Mouse (Mus musculus) G1E (cell line): Measurements from ENCODE around the gene Wdr41. TPM values are rescaled to one million over a fixed set of nuclear protein-coding genes. Genes with fewer than 3 reads are reported as not detected.
A peak's percentile ranks its signal among the peaks of the same experiment; 100 is the strongest.

Source experiments
- ATAC-seq: 2 replicates; pipeline ENCODE4 v1.8.0; 2016; ENCODE audit warnings: mild to moderate bottlenecking; ENCODE audit not compliant: insufficient number of reproducible peaks, poor library complexity, low FRiP score, severe bottlenecking; ENCODE audit errors: extremely low read depth
- DNase-seq: peaks from one replicate; pipeline ENCODE4 v3.0.0; 2012; ENCODE audit warnings: low spot score
- H3K27me3 ChIP-seq: 2 replicates; pipeline ENCODE4 v1.6.1; 2012; ENCODE audit warnings: mild to moderate bottlenecking, low read length, inconsistent platforms; ENCODE audit not compliant: insufficient read depth
- H3K36me3 ChIP-seq: replicated peaks from 2 replicates; pipeline ENCODE3; 2012; ENCODE audit warnings: mild to moderate bottlenecking, inconsistent platforms
- H3K4me1 ChIP-seq: 2 replicates; pipeline ENCODE4 v1.6.1; 2012; ENCODE audit warnings: low read depth, low read length, inconsistent platforms, mixed read lengths; ENCODE audit not compliant: insufficient read depth
- H3K4me3 ChIP-seq: 2 replicates; pipeline ENCODE4 v1.5.1; 2012; ENCODE audit warnings: low read depth, mild to moderate bottlenecking, inconsistent platforms, low read length, moderate library complexity, mixed read lengths
- H3K9me3 ChIP-seq: replicated peaks from 2 replicates; pipeline ENCODE4 v1.6.1; 2012; ENCODE audit warnings: inconsistent platforms
- CTCF ChIP-seq: IDR thresholded peaks from 2 replicates; pipeline ENCODE4 v1.5.1; 2012; ENCODE audit warnings: low read depth, low read length, inconsistent platforms, mixed read lengths
- GATA1 ChIP-seq: IDR thresholded peaks from 2 replicates; pipeline ENCODE4 v1.6.1; 2012; ENCODE audit warnings: borderline replicate concordance, low read length, inconsistent platforms, mixed read lengths
- GATA2 ChIP-seq: IDR thresholded peaks from 2 replicates; pipeline ENCODE4 v1.6.1; 2012; ENCODE audit warnings: low read depth, low read length, inconsistent platforms, borderline replicate concordance
- POLR2AphosphoS5 ChIP-seq: IDR thresholded peaks from 2 replicates; pipeline ENCODE4 v1.6.1; 2012; ENCODE audit warnings: low read depth, low read length, inconsistent platforms; ENCODE audit not compliant: insufficient replicate concordance
- TAL1 ChIP-seq: conservative IDR thresholded peaks from 2 replicates; pipeline ENCODE4 v1.6.1; 2012; ENCODE audit warnings: low read depth, low read length, inconsistent platforms, mixed read lengths
- polyA plus RNA-seq: library from polyadenylated mRNA; stranded (reverse); fragments of >175 nt; gene quantifications from 2 replicates; pipeline ENCODE4 v1.2.3, GENCODE M21; 2012
- total RNA-seq, 2 experiments: library from RNA; stranded (forward) in 1 of 2; stranded (reverse) in 1 of 2; fragments of 200-1000 nt in 1 of 2; fragments of >200 nt in 1 of 2; fragmentation: Nextera tagmentation in 1 of 2; gene quantifications; 2 replicates each; pipeline ENCODE4 v1.2.3; 2014 to 2017

The Wdr41 gene
- total RNA-seq (2014; fragmentation: Nextera tagmentation) (26.2 and 33.0 TPM in 2 replicates), total RNA-seq (2017) (15.7 and 17.3 TPM in 2 replicates), polyA plus RNA-seq (3.6 and 5.3 TPM in 2 replicates)

- Histone ChIP-seq H3K4me1 (peaks cover 15% of the 10 kb centered on the region), H3K36me3 (peaks cover 24% of the 10 kb centered on the region), H3K4me3 (peak within 1 kb of the TSS; percentile 76), H3K27me3 (peaks cover 11% of the 10 kb centered on the region), H3K9me3 (no peaks in the 10 kb centered on the region)
- DNase-seq = peak; percentile 86
- TF ChIP-seq CTCF (peak; percentile 79; the same call in 1 of the 2 replicates), GATA1 (no peak)
- peak; percentile 71; the same call in 1 of the 2 replicates for ATAC-seq
Measured at GRCm38 (mm10) chr13:94976219-94977186, at the start of gene Wdr41. Gene Wdr41, plus strand, starts transcription at chr13:94976344.

- DNase-seq = no peak
- Histone ChIP-seq H3K4me1 (no peaks in the 10 kb centered on the region), H3K27me3 (peaks cover 11% of the 10 kb centered on the region), H3K4me3 (no peak overlapping the region), H3K9me3 (no peaks in the 10 kb centered on the region), H3K36me3 (no peaks in the 10 kb centered on the region)
- ATAC-seq = no peak
- no peak for TF ChIP-seq GATA1
- no peak for TF ChIP-seq CTCF
- no peak for TF ChIP-seq POLR2AphosphoS5
- TF ChIP-seq TAL1 = no peak
- TF ChIP-seq GATA2 = no peak
Measured at GRCm38 (mm10) chr13:94928086-94928485, 48.1 kb upstream of the Wdr41 start.

GRCm38 (mm10) chr13:94938418-94938817 is 37.7 kb upstream of the Wdr41 start:
- no peaks in the 10 kb centered on the region for H3K4me1 ChIP-seq
- H3K27me3 ChIP-seq = peaks cover 26% of the 10 kb centered on the region
- H3K36me3 ChIP-seq = no peaks in the 10 kb centered on the region
- no peak overlapping the region for H3K4me3 ChIP-seq
- no peaks in the 10 kb centered on the region for H3K9me3 ChIP-seq
- TF ChIP-seq GATA2 (no peak), TAL1 (no peak), CTCF (no peak), POLR2AphosphoS5 (no peak), GATA1 (no peak)
- DNase-seq (no peak), ATAC-seq (no peak)

- no peak for DNase-seq
- no peaks in the 10 kb centered on the region for H3K36me3 ChIP-seq
- peaks cover 32% of the 10 kb centered on the region for H3K27me3 ChIP-seq
- no peaks in the 10 kb centered on the region for H3K4me1 ChIP-seq
- H3K4me3 ChIP-seq = no peak overlapping the region
- ATAC-seq = no peak
- TF ChIP-seq GATA1 = no peak
- TF ChIP-seq GATA2 = no peak
- TF ChIP-seq TAL1 = no peak
- TF ChIP-seq CTCF = no peak
- no peak for TF ChIP-seq POLR2AphosphoS5
- no peaks in the 10 kb centered on the region for H3K9me3 ChIP-seq
Measured at GRCm38 (mm10) chr13:94940104-94940503, 36.0 kb upstream of the Wdr41 start.

- Histone ChIP-seq H3K4me3 (no peak overlapping the region), H3K4me1 (no peaks in the 10 kb centered on the region), H3K36me3 (no peaks in the 10 kb centered on the region), H3K9me3 (no peaks in the 10 kb centered on the region), H3K27me3 (peaks cover 31% of the 10 kb centered on the region)
- ATAC-seq (no peak), DNase-seq (peak; percentile 23)
- TF ChIP-seq POLR2AphosphoS5 (no peak), CTCF (peak; percentile 37)
Measured at GRCm38 (mm10) chr13:94941230-94941629, 34.9 kb upstream of the Wdr41 start.

GRCm38 (mm10) chr13:94955941-94956340 is 20.2 kb upstream of the Wdr41 start:
- Histone ChIP-seq H3K36me3 (no peaks in the 10 kb centered on the region), H3K27me3 (peaks cover 13% of the 10 kb centered on the region), H3K9me3 (no peaks in the 10 kb centered on the region), H3K4me3 (no peak overlapping the region), H3K4me1 (no peaks in the 10 kb centered on the region)
- no peak for DNase-seq
- ATAC-seq = no peak
- no peak for TF ChIP-seq CTCF
- TF ChIP-seq GATA1 = no peak
- no peak for TF ChIP-seq TAL1

- Histone ChIP-seq H3K4me3 (no peak overlapping the region), H3K9me3 (no peaks in the 10 kb centered on the region), H3K36me3 (no peaks in the 10 kb centered on the region), H3K4me1 (no peaks in the 10 kb centered on the region), H3K27me3 (peaks cover 11% of the 10 kb centered on the region)
- TF ChIP-seq GATA1 = no peak
- no peak for TF ChIP-seq TAL1
- TF ChIP-seq GATA2 = no peak
- TF ChIP-seq POLR2AphosphoS5 = no peak
- no peak for TF ChIP-seq CTCF
- no peak for ATAC-seq
- no peak for DNase-seq
Measured at GRCm38 (mm10) chr13:94957965-94958364, 18.2 kb upstream of the Wdr41 start.
